Mouse (Mus musculus) adrenal gland, postnatal 4 days (tissue): ENCODE data around the gene Ankrd26. TPM values are rescaled to one million over a fixed set of nuclear protein-coding genes. Genes with fewer than 3 reads are reported as not detected.
A peak's percentile ranks its signal among the peaks of the same experiment; 100 is the strongest.

ENCODE experiments used
- DNase-seq, 2 experiments: peaks; one replicate each; pipeline ENCODE4 v3.0.0; 2021 to 2022; ENCODE audit warnings: low spot score in 2 of 2, mixed read lengths in 2 of 2
- total RNA-seq, 2 experiments: library from RNA; stranded (reverse); gene quantifications; 2 replicates each; pipeline ENCODE4 v1.2.3; 2021

Ankrd26 gene
- total RNA-seq, 2 experiments from 2014 or later, result 5.5 to 6.2 TPM

DNA sequence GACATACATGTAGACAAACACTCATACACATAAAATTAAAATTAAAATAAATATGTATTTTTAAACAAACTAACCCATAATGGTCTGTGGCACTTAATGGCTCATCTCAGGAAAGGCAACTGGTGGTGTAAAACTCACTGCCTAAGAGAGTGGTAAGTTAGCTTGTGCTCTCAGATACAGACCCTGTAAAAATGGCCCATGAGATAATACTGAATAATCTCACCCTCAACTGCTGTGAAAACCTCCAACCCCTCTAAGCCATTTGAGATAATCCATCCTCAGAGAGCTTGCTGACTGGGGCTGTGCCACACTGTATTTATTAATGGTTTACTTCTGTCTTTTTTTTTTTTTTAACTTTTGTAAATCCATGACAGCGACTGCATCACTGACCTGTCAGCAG lies 79.9 kb downstream of the Ankrd26 start:
- no peak for DNase-seq

DNA sequence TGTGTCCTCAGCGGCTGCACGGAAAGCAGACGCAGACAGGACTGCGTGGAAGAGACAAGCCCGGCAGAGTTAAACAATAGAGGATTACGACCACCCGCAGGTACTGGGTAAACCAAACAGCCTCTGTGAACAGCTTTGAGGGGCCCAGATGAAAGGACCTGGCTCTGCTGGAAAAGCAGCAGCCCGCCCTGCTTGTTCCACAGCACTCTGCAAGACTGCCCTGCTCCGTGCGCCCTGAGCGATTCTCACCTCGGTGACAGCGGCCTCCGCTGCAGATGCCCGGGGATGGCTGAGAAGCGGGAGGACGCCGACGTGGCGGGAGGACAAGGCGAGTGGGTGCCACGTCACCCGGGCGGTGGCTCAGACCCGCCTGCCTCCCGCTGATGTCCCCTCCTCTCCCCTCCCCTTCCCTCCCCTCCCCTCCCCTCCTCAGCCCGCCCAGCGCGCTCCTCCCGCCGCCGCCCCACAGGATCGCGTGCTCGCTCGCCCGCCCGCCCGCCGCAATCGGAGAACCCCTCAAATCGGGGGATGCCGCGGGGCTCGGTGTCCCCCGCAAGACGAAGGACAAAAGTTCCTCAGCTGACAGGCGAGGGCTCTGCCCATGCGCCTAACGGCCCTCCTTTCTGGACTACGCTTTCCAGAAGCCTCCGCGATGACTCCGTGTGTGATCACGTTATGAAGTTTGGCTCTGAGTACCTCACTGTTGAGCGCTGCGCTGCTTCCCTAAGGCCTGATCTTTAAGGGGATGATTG lies 82.9 kb downstream of the Ankrd26 start, which contains the start of gene Zfp9:
Gene Zfp9 (minus strand): TSS at position 364 of the 752 bp plus-strand sequence.
- peak; percentile 34 to 45 for DNase-seq

DNA sequence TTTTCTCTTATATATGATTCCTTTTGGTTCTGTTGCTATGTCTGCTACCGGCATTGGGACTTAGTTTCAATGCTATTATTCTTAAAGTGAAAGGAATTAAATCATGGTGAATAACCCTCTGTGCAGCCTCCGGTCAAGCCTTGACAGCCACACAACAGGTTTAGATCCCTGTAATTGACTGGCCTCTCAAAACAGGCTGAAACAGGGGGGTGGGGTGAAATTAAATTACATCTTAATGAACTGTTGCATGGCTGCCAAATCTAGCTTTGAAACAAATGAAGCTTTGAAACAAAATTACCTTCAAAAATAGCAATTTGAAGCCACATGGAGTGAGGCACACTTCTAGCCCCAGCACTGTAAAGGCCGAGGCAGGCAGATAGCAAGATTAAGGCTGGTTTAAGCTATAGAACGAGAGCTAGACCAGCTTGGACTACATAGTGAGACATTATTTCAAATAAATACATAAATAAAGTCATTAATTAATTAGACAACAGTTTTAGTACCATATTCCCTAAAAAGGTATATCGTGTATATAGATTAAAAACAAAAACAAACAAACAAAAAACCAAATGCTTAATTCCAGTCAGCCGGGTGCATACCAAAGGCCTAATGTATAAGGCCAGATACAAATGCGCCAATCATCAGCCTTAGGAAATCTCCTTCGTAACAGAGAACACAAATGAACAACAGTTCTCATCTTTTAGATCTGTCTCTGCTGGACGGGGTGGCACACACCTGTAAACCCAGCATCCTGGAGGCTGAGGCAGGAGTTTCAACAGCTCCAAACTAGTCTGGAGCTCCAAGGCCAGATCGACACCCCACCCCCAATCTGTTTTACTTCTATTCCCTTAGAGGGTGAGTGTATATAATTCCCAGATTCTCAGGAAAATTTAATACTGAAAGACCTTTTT lies 83.9 kb downstream of the Ankrd26 start:
- no peak for DNase-seq

DNA sequence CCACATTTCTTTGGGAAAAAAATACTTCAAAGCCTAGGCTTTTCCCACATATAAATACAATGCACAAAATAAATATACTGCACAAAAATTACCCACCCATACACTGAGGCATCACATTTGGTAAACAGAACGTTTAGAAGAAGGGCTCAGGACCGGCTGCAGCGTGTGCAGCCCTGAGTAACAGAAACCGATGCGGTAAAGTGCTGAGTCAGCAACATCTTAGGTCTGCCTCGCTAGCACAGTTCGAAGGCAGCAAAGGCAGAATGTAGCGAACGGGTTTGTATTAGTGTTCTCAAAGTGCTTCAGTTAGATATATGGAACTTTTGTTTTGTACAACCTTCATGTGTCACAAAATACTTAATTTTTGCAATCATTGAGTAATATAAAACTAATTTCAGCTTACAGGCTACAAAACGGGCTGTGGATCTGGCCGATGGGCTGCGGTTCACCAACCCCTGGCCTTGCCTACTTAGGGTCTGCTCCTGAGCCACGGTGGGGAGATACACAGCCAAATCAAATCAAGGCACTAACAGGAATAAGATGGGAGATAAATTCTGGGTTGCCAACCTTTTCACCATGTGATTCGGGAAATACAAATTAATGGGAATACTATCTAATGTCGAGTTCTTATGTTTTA lies 99.8 kb downstream of the Ankrd26 start:
- DNase-seq, result no peak

DNA sequence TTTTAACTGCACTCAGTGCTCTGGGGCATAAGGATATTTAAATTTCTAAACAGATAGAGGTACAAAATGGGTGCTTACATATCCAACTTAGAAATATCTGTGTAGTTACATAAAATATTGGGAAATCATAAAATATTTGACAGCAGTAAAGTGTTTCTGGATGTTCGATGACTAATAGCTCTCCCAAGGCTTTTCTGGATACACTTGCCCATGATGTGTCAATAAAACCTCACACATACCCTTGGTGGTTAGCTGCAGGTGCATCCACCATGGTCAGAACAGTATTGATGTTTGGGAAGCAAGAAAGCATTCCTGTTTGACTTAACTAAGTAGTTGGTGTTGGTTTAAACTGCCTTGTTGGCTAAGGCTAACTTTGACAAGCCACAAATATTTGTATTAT lies 104.3 kb downstream of the Ankrd26 start:
- DNase-seq, result no peak

DNA sequence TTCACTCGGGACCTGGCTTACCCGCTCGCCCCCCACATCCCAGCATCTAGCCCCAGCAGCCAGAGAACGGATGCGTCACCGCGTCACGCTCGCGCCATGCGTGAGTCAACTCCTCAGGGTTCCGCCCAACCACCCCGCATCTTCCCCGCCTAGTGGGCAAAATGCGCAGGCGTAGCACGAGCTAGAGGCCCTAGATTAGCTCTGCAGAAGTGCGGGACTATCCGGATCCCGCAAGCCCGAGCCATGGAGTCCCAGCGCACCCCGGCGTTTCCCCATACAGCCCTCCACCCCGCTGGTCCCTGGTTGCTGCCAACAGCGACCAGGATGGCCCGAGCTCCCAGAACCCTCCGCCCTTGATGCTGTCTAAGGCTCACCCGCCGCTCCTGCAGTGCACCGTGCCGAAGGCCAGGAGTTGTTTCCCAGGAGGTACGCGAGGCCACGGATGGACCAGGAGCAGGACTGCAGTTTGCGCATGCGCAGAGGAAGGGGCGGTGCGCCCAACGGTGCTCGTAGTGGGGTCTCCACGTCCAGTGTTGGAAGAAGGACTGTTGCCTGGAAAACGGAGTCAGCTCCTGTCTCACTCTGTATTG lies 106.9 kb downstream of the Ankrd26 start, which contains the start of gene Zfp248:
Gene Zfp248 (minus strand): TSS at position 487 of the 590 bp plus-strand sequence.
- peak; percentile 64 to 78 for DNase-seq

DNA sequence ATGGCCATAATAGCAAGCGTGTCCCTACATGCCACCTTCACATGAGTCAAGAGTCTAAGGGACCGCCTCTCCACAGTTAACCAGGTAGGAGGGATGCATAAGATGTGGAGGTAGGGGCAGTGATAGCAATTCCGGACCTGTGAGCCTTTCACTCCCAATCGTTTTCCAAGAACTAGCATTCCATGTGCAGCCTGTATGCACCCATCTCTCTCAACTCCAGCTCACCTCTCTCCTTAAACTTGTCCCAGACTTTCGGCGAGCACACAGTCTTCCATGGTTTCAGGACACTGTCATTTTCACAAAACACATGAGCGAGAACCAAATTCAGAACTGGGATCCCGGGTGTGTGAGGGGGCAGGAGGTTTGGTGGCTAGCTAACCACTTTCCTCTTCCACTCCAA lies 107.6 kb downstream of the Ankrd26 start:
- DNase-seq, result no peak

Other genes with a start within 250 kb of the Ankrd26 start
- gene Bms1, start 142.8 kb downstream of the Ankrd26 start, total RNA-seq, result 10 to 100 TPM; 33.1 to 35.9 TPM
- 1 to 10 TPM; 5.5 to 6.7 TPM for gene Zfp248, start 106.7 kb downstream of the Ankrd26 start, total RNA-seq
- gene Zfp9, start 82.9 kb downstream of the Ankrd26 start, total RNA-seq, result 10 to 100 TPM; 10.9 to 11.0 TPM